Mouse (Mus musculus): ENCODE data around the gene Gm13289. TPM values are rescaled to one million over a fixed set of nuclear protein-coding genes. Genes with fewer than 3 reads are reported as not detected.

The Gm13289 gene
- polyA plus RNA-seq (2012; rRNA removed) = not detected in 2 replicates

GRCm38 (mm10) chr4:88776622-88777021 is at the start of gene Gm13289:
Gene Gm13289 (plus strand): TSS chr4:88776922.

GRCm38 (mm10) chr4:88754818-88755340 is 21.8 kb upstream of the Gm13289 start, which contains the start of gene Gm13271:
Gene Gm13271 (plus strand): TSS chr4:88754868.

GRCm38 (mm10) chr4:88759610-88760268 is 17.0 kb upstream of the Gm13289 start, which contains the start of gene Gm13283:
Gene Gm13283 (plus strand): TSS chr4:88760119.

GRCm38 (mm10) chr4:88773534-88773933 is 3.2 kb upstream of the Gm13289 start, which contains the start of gene Gm13290:
Gene Gm13290 (plus strand): TSS chr4:88773834.

GRCm38 (mm10) chr4:88779550-88779949 is 2.8 kb downstream of the Gm13289 start, which contains the start of gene Gm13272:
Gene Gm13272 (plus strand): TSS chr4:88779850.

GRCm38 (mm10) chr4:88781831-88782230 is 5.1 kb downstream of the Gm13289 start, which contains the start of gene Ifnz:
Gene Ifnz (plus strand): TSS chr4:88782131.

GRCm38 (mm10) chr4:88785409-88785808 is 8.7 kb downstream of the Gm13289 start, which contains the start of gene Gm13276:
Gene Gm13276 (plus strand): TSS chr4:88785709.

GRCm38 (mm10) chr4:88788402-88788801 is 11.7 kb downstream of the Gm13289 start, which contains the start of gene Gm13277:
Gene Gm13277 (plus strand): TSS chr4:88788632.

GRCm38 (mm10) chr4:88791250-88791649 is 14.5 kb downstream of the Gm13289 start, which contains the start of gene Gm13278:
Gene Gm13278 (plus strand): TSS chr4:88791550.

GRCm38 (mm10) chr4:88793936-88794675 is 17.4 kb downstream of the Gm13289 start, which contains the start of gene Gm13275:
Gene Gm13275 (plus strand): TSS chr4:88794487.

GRCm38 (mm10) chr4:88797097-88797496 is 20.4 kb downstream of the Gm13289 start, which contains the start of gene Gm13279:
Gene Gm13279 (plus strand): TSS chr4:88797397.

GRCm38 (mm10) chr4:88799365-88799764 is 22.6 kb downstream of the Gm13289 start, which contains the start of gene Gm13285:
Gene Gm13285 (plus strand): TSS chr4:88799665.

GRCm38 (mm10) chr4:88802954-88803353 is 26.2 kb downstream of the Gm13289 start, which contains the start of gene Gm13287:
Gene Gm13287 (plus strand): TSS chr4:88803254.

GRCm38 (mm10) chr4:88805231-88805630 is 28.5 kb downstream of the Gm13289 start, which contains the start of gene Gm13288:
Gene Gm13288 (plus strand): TSS chr4:88805531.

GRCm38 (mm10) chr4:88815928-88816327 is 39.2 kb downstream of the Gm13289 start, which contains the start of gene Ifna7:
Gene Ifna7 (plus strand): TSS chr4:88816228.

GRCm38 (mm10) chr4:88819659-88820058 is 42.9 kb downstream of the Gm13289 start, which contains the start of gene Ifna11:
Gene Ifna11 (plus strand): TSS chr4:88819959.

Other genes starting within 250 kb of the Gm13289 start
- not detected in 2 replicates for gene Ifna15, start 218.7 kb upstream of the Gm13289 start, polyA plus RNA-seq (2012; rRNA removed)
- not detected in 2 replicates for gene Ifna14, start 205.1 kb upstream of the Gm13289 start, polyA plus RNA-seq (2012; rRNA removed)
- gene Ifna9, start 184.5 kb upstream of the Gm13289 start, polyA plus RNA-seq (2012; rRNA removed) = not detected in 2 replicates
- not detected in 2 replicates for gene Ifna12, start 173.5 kb upstream of the Gm13289 start, polyA plus RNA-seq (2012; rRNA removed)
- not detected in 2 replicates for gene C87499, start 142.5 kb upstream of the Gm13289 start, polyA plus RNA-seq (2012; rRNA removed)
- not detected in 2 replicates for gene Ifna13, start 132.5 kb upstream of the Gm13289 start, polyA plus RNA-seq (2012; rRNA removed)
- not detected in 2 replicates for gene Ifna16, start 100.0 kb upstream of the Gm13289 start, polyA plus RNA-seq (2012; rRNA removed)
- gene Ifna2, start 93.0 kb upstream of the Gm13289 start, polyA plus RNA-seq (2012; rRNA removed) = not detected in 2 replicates
- 0.06 TPM in 2 replicates for gene Ifnab, start 85.6 kb upstream of the Gm13289 start, polyA plus RNA-seq (2012; rRNA removed)
- gene Gm26566, start 55.1 kb upstream of the Gm13289 start, polyA plus RNA-seq (2012; rRNA removed) = 0.11 and 0.25 TPM in 2 replicates
- gene Klhl9, start 54.5 kb upstream of the Gm13289 start, polyA plus RNA-seq (2012; rRNA removed) = 46.1 and 65.0 TPM in 2 replicates
- not detected in 2 replicates for gene Gm13271, start 22.1 kb upstream of the Gm13289 start, polyA plus RNA-seq (2012; rRNA removed)
- gene Gm13283, start 16.8 kb upstream of the Gm13289 start, polyA plus RNA-seq (2012; rRNA removed) = 0.05 and 0.10 TPM in 2 replicates
- not detected in 2 replicates for gene Gm13290, start 3.1 kb upstream of the Gm13289 start, polyA plus RNA-seq (2012; rRNA removed)
- gene Gm13272, start 2.9 kb downstream of the Gm13289 start, polyA plus RNA-seq (2012; rRNA removed) = not detected in 2 replicates
- gene Ifnz, start 5.2 kb downstream of the Gm13289 start, polyA plus RNA-seq (2012; rRNA removed) = 0.05 and 0.10 TPM in 2 replicates
- not detected in 2 replicates for gene Gm13276, start 8.8 kb downstream of the Gm13289 start, polyA plus RNA-seq (2012; rRNA removed)
- gene Gm13277, start 11.7 kb downstream of the Gm13289 start, polyA plus RNA-seq (2012; rRNA removed) = not detected in 2 replicates
- gene Gm13278, start 14.6 kb downstream of the Gm13289 start, polyA plus RNA-seq (2012; rRNA removed) = not detected in 2 replicates
- gene Gm13275, start 17.6 kb downstream of the Gm13289 start, polyA plus RNA-seq (2012; rRNA removed) = 0.12 TPM in 1 of 2 replicates, not detected in the other
- not detected in 2 replicates for gene Gm13279, start 20.5 kb downstream of the Gm13289 start, polyA plus RNA-seq (2012; rRNA removed)
- gene Gm13285, start 22.7 kb downstream of the Gm13289 start, polyA plus RNA-seq (2012; rRNA removed) = not detected in 2 replicates
- gene Gm13287, start 26.3 kb downstream of the Gm13289 start, polyA plus RNA-seq (2012; rRNA removed) = 0.12 TPM in 1 of 2 replicates, not detected in the other
- 0.01 and 0.02 TPM in 2 replicates for gene Gm13288, start 28.6 kb downstream of the Gm13289 start, polyA plus RNA-seq (2012; rRNA removed)
- not detected in 2 replicates for gene Ifna7, start 39.3 kb downstream of the Gm13289 start, polyA plus RNA-seq (2012; rRNA removed)
- not detected in 2 replicates for gene Ifna11, start 43.0 kb downstream of the Gm13289 start, polyA plus RNA-seq (2012; rRNA removed)
- gene Ifna6, start 50.5 kb downstream of the Gm13289 start, polyA plus RNA-seq (2012; rRNA removed) = not detected in 2 replicates
- not detected in 2 replicates for gene Ifna5, start 58.6 kb downstream of the Gm13289 start, polyA plus RNA-seq (2012; rRNA removed)
- gene Ifna4, start 64.9 kb downstream of the Gm13289 start, polyA plus RNA-seq (2012; rRNA removed) = not detected in 2 replicates
- gene Ifna1, start 73.2 kb downstream of the Gm13289 start, polyA plus RNA-seq (2012; rRNA removed) = not detected in 2 replicates
- not detected in 2 replicates for gene Ifne, start 103.3 kb downstream of the Gm13289 start, polyA plus RNA-seq (2012; rRNA removed)

Data from central nervous system, embryonic 11.5 days (tissue).